Mouse (Mus musculus) subcutaneous adipose tissue, adult 2 months (tissue): ENCODE results near the gene Efr3b. TPM values are rescaled to one million over a fixed set of nuclear protein-coding genes. Genes with fewer than 3 reads are reported as not detected.

Experiments
- polyA plus RNA-seq: library from polyadenylated mRNA; depleted of rRNA; stranded (reverse); fragments of >200 nt; gene quantifications from 2 replicates; pipeline ENCODE4 v1.2.3, GENCODE M21; 2012; ENCODE audit warnings: low replicate concordance; rRNA removed

The Efr3b gene
- 3.6 and 5.9 TPM in 2 replicates for polyA plus RNA-seq

DNA sequence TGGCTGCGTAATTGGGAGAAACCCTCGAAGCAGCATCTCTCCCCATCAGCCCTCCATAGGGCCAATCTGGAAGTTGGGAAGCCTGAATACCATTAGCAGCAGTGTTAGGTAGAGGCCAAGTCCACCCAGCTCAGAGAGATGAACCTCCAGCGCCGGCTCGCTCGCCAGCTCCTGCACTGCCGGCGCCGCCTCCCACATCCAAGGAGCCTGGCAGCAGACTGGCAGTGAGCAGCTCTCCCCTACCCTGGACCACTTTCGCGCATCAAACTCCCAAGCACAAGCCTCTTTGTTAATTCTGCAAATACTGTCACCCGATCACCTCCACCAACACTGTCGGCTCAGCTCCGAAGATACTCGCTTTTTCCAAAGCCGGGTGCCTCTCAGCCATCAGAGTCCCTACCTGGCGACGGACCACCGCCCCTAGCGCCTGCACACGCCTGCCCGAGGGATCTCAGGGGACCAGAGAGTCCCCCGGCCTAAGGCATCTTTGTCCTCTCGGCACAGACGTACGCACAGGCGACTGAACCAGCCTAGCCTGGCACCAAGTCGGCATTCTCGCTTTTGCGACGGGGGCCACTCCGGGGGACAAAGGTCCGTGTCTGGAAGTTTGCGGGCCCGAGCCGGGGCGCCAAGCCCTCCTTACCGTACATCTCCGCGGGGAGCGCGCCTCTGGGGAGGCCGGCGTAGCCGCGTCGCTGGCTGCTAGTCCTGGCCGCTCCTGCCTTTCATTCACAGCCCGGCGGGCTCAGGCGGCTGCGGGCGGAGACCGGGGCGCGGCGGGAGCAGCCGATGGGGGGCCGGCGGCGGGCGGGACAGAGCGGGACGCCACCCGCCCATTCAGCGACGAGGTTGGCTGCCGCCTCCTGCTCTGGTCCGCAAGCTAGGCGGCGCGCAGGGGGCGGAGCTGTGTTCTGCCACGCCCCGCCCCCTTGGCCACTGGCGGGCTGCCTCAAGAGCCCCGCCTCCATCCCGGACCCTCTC, at the start of gene Efr3b:
Efr3b (minus strand) TSS at position 855 of the 981 bp plus-strand sequence.

GRCm38 (mm10) chr12:4082132-4083001, 43.7 kb upstream of the Efr3b start, which contains the start of gene Dnajc27:
Gene Dnajc27 (plus strand): TSS chr12:4082583.

DNA sequence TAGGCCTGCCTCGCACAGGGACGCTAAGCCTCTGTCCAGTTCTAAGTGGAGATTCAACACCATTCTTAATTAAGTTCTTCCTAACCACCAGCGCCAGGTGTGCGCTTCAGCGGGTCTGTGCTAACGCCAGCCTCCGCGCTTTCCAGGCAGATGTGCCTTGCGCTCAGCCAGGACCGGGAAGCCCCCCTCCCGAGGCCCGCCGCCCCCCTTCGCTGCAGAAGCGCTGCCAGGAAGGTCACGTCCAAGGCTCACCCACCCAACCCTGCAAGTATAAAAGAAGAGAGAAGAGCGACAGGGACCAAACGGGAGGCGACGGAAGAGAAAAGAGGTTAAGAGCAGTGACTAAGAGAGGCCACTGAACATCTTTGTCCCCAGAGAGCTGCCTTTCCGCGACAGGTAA, 84.1 kb downstream of the Efr3b start, which contains the start of gene Pomc:
Pomc (plus strand) TSS at position 301 of the 400 bp plus-strand sequence.

Other genes starting within 250 kb of the Efr3b start
- 13.0 and 20.7 TPM in 2 replicates for gene Dnmt3a, start 232.9 kb downstream of the Efr3b start, polyA plus RNA-seq
- gene Pomc, start 84.0 kb downstream of the Efr3b start, polyA plus RNA-seq, result 0.59 and 0.69 TPM in 2 replicates
- 4.9 and 11.1 TPM in 2 replicates for gene Dnajc27, start 43.7 kb upstream of the Efr3b start, polyA plus RNA-seq
- gene Adcy3, start 94.2 kb upstream of the Efr3b start, polyA plus RNA-seq, result 17.0 and 17.5 TPM in 2 replicates
- 4.8 and 6.0 TPM in 2 replicates for gene Ptrhd1, start 195.1 kb upstream of the Efr3b start, polyA plus RNA-seq
- 9.4 and 12.6 TPM in 2 replicates for gene Cenpo, start 195.4 kb upstream of the Efr3b start, polyA plus RNA-seq